Mouse (Mus musculus) common myeloid progenitor, adult 5-6 weeks (primary cell): ENCODE measurements around the gene Rad51c. TPM values are rescaled to one million over a fixed set of nuclear protein-coding genes. Genes with fewer than 3 reads are reported as not detected.
A peak's percentile ranks its signal among the peaks of the same experiment; 100 is the strongest.
"Not testable (repeated sequence)": the region's sequence is repeated elsewhere in the genome, so short reads cannot be mapped to it uniquely, and the experiment has no call there.

Experiments
- ATAC-seq: replicated peaks from 2 replicates; pipeline ENCODE4 v1.8.0; 2016; ENCODE audit warnings: low read depth, mild to moderate bottlenecking, moderate TSS enrichment, inconsistent platforms; ENCODE audit not compliant: poor library complexity, severe bottlenecking
- total RNA-seq: library from RNA; stranded (forward); fragments of 200-1000, 187-1606 nt; gene quantifications from 2 replicates; pipeline ENCODE4 v1.2.3, GENCODE M21; 2017

Rad51c gene
- 3.4 and 5.2 TPM in 2 replicates for total RNA-seq

DNA sequence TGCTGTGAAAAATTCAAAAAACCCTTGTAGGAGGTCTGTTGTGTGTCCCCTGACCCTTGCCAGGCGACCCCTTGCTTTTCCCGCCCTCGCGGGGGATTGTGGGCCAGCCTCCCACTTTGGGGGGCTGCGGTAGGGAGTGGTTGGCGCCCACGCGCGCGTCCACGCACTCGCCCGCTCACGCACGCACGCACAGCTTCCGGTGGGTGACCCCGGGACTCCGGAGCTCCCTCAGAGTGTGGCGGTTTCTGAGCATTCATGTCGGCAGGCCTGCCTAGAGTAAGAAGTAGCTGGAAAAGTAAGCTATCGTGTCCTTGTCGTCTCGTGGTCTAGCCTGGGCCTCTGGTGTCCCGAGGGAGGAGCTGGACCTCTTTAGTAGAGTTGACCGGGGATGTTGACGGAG, at the start of gene Rad51c, which contains the start of gene Tex14:
Rad51c (minus strand) TSS at position 79 of the 400 bp plus-strand sequence.
Tex14 (plus strand) TSS at position 190 of the 400 bp plus-strand sequence.
- ATAC-seq: no peak

DNA sequence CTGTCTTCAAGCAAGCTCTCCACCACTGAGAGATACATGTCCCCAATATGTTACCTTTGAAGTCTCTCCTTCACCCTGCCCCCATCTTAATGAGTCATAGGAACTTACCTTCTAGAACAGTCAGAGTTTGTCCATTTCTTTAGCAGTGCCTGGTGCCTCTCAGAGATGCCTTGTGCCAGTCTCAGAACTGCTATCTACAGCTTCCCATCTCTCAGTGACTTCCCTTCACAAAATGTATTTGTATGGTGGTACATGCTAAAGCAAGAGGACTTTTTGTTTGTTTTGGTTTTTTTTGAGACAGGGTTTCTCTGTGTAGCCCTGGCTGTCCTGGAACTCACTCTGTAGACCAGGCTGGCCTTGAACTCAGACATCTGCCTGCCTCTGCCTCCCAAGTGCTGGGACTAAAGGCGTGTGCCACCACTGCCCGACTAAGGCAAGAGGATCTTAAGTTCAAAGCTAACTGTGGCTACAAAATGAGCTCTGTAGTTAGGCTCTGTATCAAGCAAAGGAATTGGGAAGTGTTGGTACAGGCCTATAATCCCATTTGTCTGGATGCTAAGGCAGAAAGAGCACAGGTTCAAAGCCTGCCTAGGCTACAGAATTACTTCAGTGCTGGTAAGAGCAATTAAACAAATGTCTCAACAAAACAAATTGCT, 49.4 kb upstream of the Rad51c start:
- ATAC-seq: no peak

DNA sequence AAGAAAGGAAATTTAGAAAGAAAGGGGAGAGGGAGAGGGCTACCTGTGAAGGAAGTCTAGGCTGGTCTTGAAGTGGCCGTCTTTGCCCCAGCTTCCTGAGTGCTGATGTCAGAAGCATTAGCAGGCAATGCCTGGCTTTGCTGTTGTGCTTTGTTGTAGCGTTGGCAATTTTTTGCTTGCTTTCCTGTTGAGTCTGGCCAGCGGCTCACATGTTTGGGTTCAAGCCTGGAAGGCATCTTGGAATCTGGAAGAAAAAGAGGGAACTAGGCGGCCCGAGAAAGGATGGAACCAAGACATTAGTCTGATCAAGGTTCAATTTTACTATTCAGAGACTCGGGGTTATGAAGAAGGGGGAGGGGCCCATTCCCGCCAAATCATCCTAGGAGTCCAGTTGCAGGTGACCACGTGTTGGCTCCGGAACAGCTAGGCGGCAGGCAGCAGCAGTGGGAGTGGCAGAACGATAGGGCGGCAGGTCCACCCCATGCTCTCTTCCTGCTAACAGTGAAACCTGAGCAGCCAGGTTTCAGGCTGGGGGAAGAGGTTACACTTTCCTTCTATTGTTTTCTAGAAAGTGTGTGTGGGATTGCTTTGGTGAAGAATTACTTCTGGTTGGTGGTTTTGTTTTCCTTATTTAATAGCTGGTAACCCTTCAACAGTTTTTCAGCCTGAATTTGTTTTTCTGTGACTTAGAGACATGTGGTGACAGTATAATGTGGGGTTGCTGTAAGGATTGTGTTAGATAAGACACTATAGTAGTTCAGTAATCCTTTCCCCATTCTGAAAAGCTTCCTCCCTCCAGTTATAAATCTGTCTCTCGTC, 48.7 kb upstream of the Rad51c start:
- ATAC-seq: no peak

DNA sequence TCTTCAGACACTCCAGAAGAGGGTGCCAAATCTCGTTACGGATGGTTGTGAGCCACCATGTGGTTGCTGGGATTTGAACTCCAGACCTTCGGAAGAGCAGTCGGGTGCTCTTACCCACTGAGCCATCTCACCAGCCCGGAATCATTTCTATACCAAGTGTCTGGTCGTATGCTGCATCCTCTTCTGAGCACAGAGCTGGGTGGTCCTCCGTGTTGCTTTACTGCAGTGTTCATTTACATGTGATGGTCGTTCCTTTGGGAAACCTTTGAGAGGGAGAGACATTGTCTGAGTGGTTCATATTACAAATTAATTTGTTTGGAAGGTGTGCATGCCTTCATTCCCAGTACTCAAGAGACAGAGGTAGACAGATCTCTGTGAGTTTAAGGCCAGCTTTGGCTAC, 48.0 kb upstream of the Rad51c start:
- ATAC-seq: not testable (repeated sequence)

DNA sequence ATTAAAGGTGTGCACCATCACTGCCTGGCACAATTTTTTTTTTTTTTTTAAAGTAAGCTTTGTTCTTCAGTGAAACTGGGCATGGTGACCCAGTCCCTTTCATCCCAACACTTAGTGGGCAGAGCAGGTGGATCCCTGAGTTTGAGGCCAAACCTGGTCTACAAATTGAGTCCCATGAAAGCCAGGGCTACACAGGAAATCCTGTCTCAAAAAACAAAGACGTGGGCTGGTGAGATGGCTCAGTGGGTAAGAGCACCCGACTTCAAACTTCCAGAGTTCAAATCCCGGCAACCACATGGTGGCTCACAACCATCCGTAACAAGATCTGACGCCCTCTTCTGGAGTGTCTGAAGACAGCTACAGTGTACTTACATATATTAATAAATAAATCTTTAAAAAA, 45.1 kb upstream of the Rad51c start:
- not testable (repeated sequence) for ATAC-seq

DNA sequence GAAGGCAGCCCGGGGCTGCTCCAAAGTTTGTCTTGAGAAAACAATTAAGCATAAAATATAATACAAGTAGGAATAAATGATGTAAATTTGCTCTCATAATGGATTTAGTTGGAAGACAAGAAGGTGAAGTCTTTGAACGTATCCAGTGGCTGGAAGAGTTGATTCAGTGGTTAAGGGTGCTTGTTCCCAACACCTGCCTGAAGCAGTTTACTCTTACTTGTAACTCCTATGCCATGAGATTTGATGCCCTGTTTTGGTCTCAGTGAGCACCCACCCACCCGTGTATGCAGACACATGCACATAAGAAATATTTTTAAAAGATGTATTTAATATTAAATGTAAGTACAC, 44.4 kb upstream of the Rad51c start:
- ATAC-seq: peak; percentile 45

DNA sequence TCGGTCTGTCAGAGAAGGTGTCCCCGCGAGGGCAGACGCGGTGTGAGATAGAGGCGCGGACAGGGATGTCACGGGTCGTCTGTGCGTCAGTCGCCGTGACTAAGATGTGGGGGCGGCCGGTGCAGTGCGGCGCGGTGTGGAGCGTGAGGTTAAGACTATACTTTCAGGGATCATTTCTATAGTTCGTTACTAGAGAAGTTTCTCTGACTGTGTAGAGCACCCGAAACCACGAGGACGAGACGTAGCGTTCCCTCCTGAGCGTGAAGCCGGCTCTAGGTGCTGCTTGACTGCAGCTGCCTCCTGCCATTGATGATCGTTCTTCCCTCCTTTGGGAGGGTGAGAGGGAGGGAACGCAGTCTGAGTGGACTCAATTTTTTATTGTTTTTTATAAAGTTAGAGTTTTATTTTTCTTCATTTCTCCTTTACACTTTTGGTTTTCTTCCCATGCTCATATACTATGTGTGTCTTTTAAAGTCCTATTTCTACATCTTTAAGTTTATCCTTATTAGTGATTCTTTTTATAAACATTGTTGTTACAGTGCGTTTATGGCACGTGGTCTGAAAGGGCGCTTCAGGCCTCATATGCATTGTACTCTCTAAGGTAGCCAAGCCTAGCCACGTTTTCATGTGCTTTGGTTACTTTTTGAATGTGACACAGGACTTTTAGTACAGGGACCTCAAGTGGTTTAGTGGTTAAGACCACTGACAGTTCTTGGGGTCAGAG, 43.9 kb upstream of the Rad51c start:
- peak; percentile 76 for ATAC-seq

DNA sequence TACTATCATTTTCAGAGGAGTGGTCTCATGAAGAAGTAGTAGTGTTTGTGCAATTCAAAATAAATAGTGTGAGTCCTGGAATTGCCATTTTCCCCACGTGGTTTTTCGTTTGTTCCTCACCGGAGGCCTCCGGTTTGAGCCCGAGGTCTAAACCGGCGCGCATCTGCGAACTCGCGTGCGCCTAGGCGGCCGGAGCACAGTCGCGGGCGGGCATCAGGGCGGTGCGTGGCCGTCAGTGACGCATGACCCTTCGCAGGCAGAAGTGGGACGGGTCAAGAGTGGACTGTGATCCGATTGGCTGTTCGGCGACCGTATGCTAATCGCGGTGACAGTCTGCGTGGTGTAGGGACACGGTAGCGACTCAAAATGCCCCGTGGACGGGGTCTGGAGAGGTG, 43.3 kb upstream of the Rad51c start:
- peak; percentile 70 for ATAC-seq

DNA sequence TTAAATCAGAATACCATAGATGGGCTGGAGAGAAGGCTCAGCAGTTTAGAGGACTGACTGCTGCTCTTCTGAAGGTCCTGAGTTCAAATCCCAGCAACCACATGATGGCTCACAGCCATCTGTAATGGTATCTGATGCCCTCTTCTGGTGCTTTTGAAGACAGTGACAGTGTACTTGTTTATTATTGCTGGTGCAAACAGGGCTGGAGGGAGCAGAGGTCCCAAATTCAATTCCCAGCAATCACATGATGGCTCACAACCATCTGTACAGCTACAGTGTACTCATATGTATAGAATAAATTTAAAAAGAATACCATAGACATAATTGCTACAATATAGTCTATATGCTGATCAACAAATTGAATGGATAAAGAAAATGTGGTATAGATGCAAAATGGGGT, 42.7 kb upstream of the Rad51c start:
- no peak for ATAC-seq

DNA sequence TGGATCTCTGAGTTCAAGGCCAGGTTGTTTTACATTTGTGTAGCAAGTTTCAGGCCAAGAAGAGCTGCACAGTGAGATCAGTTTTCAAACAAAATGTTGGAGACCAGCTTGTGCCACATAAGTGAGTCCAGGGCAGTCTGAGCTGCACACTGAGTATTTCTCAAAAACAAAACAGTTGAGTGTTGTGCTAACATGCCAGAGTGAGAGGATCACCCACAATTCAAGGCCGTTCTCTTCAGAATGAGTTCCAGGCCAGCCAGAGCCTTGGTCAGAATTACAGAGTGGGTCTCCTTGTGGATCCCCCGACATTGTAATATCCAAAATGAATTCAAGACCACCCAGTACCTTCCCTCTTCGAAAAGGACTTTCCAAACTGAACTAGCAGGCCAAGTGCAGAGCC, 41.4 kb upstream of the Rad51c start:
- ATAC-seq: no peak

DNA sequence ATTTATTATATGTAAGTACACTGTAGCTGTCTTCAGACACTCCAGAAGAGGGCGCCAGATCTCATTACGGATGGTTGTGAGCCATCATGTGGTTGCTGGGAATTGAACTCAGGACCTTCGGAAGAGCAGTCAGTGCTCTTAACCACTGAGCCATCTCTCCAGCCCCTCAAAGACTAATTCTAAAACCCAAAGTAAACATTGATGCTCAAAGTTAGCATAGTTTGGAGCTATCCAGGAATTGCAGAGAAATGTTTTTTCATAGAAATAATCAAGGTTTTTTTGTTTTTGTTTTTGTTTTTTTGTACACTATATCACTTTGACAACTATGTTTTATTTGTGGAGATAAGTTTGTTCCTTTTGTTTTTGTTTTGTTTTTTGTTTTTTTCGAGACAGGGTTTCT, 40.8 kb upstream of the Rad51c start:
- not testable (repeated sequence) for ATAC-seq

DNA sequence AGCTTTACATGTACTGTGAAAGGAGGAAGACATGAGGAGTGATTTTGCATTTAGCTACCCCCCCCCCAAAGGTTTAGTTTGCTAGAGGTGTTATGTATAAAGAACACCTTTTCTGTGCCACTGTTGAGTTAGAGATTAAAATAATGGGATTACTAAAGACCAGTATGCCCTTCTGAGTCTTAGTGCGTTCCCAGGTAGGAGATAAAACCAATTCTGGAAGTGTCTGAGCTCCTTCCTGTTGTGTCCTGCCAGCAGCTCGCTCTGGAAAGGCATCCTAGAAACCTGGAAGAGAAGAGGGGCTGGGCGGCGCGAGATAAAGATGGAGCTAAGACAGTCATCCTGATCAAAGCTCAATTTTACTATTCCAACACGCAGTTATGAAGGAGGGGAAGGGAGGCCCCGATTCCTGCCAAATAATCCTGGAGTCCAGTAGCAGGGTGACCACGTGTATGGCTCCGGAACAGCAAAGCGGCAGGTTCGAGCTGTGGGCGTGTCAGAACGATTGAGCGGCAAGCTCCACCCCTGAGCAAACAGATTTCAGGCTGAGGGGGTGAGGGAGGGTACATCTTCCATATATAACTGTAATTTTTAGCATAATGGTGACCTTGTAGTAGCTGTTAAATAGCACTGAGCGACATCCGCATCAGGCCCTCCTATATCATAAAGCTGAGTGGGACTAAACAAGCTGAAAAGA, 40.1 kb upstream of the Rad51c start:
- ATAC-seq: no peak

DNA sequence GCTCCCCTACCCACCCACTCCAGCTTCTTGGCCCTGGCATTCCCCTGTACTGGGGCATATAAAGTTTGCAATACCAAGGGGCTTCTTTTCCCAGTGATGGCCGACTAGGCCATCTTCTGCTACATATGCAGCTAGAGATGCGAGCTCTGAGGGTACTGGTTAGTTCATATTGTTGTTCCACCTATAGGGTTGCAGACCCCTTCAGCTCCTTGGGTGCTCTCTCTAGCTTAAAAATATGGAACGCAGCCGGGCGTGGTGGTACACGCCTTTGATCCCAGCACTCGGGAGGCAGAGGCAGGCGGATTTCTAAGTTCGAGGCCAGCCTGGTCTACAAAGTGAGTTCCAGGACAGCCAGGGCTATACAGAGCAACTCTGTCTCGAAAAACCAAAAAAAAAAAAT, 39.3 kb upstream of the Rad51c start:
- not testable (repeated sequence) for ATAC-seq

DNA sequence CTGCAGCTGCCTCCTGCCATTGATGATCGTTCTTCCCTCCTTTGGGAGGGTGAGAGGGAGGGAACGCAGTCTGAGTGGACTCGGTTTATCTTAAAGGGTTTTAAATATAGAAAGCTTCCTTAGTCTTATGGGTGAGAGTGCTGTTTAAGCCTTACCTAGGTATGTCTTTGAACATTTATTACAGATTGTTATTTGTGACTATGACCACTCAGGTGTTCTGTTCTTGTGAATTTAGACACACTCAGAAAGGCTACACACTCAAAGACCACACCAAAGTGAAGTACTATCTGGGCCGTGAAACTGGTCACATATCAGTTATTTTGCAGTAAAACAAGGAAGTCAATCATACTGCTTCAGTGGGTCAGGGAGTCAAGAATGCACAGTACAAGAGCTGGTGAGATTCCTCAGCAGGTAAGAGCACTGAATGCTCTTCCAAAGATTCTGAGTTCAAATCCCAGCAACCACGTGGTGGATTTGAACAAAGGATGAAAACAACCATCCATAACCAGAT, 38.7 kb upstream of the Rad51c start:
- peak; percentile 76 for ATAC-seq

DNA sequence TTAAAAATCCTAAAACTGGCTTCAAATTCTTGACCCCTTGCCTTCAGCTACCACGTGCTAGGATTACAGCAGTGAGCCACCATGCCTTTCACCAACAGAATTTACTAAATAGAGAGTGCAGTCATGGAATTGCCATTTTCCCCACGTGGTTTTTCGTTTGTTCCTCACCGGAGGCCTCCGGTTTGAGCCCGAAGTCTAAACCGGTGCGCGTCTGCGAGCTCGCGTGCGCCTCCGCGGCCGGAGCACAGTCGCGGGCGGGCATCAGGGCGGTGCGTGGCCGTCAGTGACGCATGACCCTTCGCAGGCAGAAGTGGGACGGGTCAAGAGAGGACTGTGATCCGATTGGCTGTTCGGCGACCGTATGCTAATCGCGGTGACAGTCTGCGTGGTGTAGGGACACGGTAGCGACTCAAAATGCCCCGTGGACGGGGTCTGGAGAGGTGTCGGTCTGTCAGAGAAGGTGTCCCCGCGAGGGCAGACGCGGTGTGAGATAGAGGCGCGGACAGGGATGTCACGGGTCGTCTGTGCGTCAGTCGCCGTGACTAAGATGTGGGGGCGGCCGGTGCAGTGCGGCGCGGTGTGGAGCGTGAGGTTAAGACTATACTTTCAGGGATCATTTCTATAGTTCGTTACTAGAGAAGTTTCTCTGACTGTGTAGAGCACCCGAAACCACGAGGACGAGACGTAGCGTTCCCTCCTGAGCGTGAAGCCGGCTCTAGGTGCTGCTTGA, 38.1 kb upstream of the Rad51c start:
- ATAC-seq: peak; percentile 92

DNA sequence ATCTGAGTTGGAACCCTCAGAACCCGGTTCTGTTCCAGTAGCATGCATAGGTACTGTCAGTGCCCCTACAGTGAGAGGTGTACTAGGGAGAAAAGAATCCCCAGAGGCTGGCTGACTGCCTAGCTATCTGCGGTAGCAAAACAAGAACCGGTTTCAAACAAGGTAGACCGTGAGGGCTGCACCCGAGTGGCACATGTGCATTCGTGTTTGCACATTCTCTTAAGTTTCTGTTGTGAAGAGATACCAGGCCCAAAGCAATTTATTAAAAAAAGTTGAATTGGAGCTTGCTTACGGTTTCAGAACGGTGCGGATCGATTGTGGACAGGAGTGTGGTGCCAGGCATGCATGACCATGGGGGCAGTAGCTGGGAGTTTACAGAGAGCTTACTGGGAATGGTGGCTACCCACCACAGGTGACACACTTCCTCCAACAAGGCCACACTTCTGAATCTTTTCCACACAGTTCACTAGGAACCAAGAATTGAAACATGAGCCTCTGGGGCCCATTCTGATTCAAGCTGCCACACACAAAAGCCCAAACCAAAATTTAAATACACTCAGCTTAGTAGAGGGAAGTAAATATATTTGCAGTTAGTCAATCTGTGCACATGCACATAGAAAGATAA, 35.2 kb upstream of the Rad51c start:
- no peak for ATAC-seq

DNA sequence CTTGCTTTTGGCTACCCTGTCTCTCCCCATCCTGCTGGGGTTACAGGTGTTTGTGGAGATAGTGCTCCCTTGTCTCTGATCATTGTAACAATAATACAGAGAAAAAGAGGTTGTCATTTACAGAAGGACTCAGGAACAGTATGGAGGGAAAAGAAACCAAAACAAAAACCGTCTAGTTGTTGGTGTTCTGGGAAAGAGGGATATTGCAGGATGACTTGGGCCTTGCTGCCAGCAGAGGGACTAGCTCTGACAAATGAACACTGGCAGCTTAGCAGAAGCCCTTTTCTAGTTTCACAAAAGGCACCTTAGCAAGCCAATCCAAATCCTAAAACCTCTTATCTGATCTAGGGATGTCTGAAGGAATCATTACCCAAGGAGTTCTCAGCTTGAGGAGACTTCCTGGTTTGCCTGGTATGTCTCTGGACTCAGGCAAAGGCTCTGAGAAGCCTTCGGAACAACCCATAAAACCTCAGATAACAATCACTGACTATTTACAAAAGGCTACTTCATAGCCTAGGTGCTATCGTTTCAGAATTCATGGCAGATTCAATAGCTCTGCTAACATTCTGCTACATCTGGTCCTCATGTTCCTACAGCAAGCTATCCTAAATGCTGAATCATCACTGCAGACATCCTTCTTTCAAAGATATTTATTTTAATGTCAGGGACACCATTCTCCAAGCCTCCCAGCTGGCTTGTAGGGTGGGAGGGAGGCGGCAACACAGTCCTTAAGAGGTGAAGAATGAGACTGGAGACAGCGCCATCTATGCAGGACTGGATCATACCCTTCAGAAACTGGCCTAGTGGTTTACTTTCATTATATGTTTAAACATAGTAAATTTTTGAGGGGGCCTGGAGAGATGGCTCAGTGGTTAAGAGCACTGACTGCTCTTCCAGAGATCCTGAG, 31.8 kb upstream of the Rad51c start:
- ATAC-seq: no peak

DNA sequence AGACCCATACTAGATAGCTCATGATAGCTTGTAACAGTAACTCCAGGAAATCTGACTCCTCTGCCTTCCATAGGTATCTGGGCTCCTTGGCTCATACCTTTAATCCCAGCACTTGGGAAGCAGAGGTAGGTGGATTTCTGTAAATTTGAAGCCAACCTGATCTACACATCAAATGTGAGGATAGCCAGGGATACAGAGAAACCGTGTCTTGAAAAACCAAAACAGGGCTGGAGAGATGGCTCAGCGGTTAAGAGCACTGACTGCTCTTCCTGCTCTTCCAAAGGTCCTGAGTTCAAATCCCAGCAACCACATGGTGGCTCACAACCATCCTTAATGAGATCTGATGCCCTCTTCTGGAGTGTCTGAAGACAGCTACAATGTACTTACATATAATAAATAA, 30.4 kb upstream of the Rad51c start:
- not testable (repeated sequence) for ATAC-seq
